Mouse (Mus musculus) G1E (cell line): ENCODE measurements at regions not wholly inside any gene's neighbourhood (a gene's known extent, or its start where the extent isn't known, plus 50 kb on each side); places are given as distances from the start of the nearest gene placed in this dataset.

ENCODE experiments used
- CTCF ChIP-seq: IDR thresholded peaks from 2 replicates; pipeline ENCODE4 v1.5.1; 2012; ENCODE audit warnings: low read depth, low read length, inconsistent platforms, mixed read lengths
- GATA1 ChIP-seq: IDR thresholded peaks from 2 replicates; pipeline ENCODE4 v1.6.1; 2012; ENCODE audit warnings: borderline replicate concordance, low read length, inconsistent platforms, mixed read lengths

- no peak for TF ChIP-seq CTCF
- TF ChIP-seq GATA1 = no peak
These were observed 257.1 kb downstream of the Pou4f1 start for GRCm38 (mm10) chr14:104210719-104211118.
